Mouse (Mus musculus) testis, postnatal 14 days (tissue): Measurements from ENCODE around the gene Socs3.

ENCODE experiments used
- DNase-seq: peaks from one replicate; pipeline ENCODE4 v3.0.0; 2021; ENCODE audit warnings: low spot score

Gene Socs3

GRCm38 (mm10) chr11:117923279-117923678 is 46.6 kb downstream of the Socs3 start:
- no peak for DNase-seq

GRCm38 (mm10) chr11:117919211-117919610 is 50.6 kb downstream of the Socs3 start:
- DNase-seq, result no peak

- no peak for DNase-seq
Measured at GRCm38 (mm10) chr11:117918541-117918940, 51.3 kb downstream of the Socs3 start.
